Mouse (Mus musculus): Measurements from ENCODE around the gene Bag1. TPM values are rescaled to one million over a fixed set of nuclear protein-coding genes. Genes with fewer than 3 reads are reported as not detected.

Bag1 gene
- total and polyA plus RNA-seq, 3 experiments = 97.0 to 301 (median 263) TPM

- intact Hi-C loops (cut with DNase I) = no loop called here
- TF ChIP-seq EP300 (IDR thresholded peaks at IDR 0.05; ENCODE audit: insufficient read depth, low read depth, low read length) = no peak
- no peak for TF ChIP-seq CTCF (IDR thresholded peaks at IDR 0.05)
- TF ChIP-seq POLR2A (IDR thresholded peaks at IDR 0.05; ENCODE audit: insufficient read depth, low read depth, low read length) = no peak
- no peaks in the 10 kb centered on the region for H3K4me1 ChIP-seq (ENCODE audit: control insufficient read depth, insufficient read depth, low read length)
- no peaks in the 10 kb centered on the region for H3K27me3 ChIP-seq (ENCODE audit: control insufficient read depth, insufficient read depth, low read length)
- WGBS = 71% methylated on average over 7 of the region's 7 CpGs
- no peak overlapping the region for H3K27ac ChIP-seq
- H3K36me3 ChIP-seq (ENCODE audit: control insufficient read depth, insufficient read depth, low read length) = no peaks in the 10 kb centered on the region
- no peak overlapping the region for H3K4me3 ChIP-seq
- H3K79me2 ChIP-seq (replicated peaks; ENCODE audit: control insufficient read depth, insufficient read depth, low read length) = no peaks in the 10 kb centered on the region
- no peak for DNase-seq
- H3K9ac ChIP-seq (ENCODE audit: low read depth, low read length) = no peak overlapping the region
Observed at GRCm38 (mm10) chr4:40929046-40929445, 19.0 kb downstream of the Bag1 start.

GRCm38 (mm10) chr4:40925568-40925967, 22.5 kb downstream of the Bag1 start:
- 66% methylated on average over 3 of the region's 3 CpGs for WGBS
- Histone ChIP-seq H3K27ac (no peak overlapping the region), H3K27me3 (ENCODE audit: control insufficient read depth, insufficient read depth, low read length) (no peaks in the 10 kb centered on the region), H3K4me1 (ENCODE audit: control insufficient read depth, insufficient read depth, low read length) (no peaks in the 10 kb centered on the region), H3K4me3 (no peak overlapping the region), H3K9ac (ENCODE audit: low read depth, low read length) (no peak overlapping the region), H3K36me3 (ENCODE audit: control insufficient read depth, insufficient read depth, low read length) (no peaks in the 10 kb centered on the region), H3K79me2 (replicated peaks; ENCODE audit: control insufficient read depth, insufficient read depth, low read length) (no peaks in the 10 kb centered on the region)
- TF ChIP-seq CTCF (IDR thresholded peaks at IDR 0.05) (no peak), EP300 (IDR thresholded peaks at IDR 0.05; ENCODE audit: insufficient read depth, low read depth, low read length) (no peak), POLR2A (IDR thresholded peaks at IDR 0.05; ENCODE audit: insufficient read depth, low read depth, low read length) (no peak)
- no peak for DNase-seq
- intact Hi-C loops (cut with DNase I) = no loop called here

- Histone ChIP-seq H3K27ac (no peak overlapping the region), H3K4me1 (ENCODE audit: control insufficient read depth, insufficient read depth, low read length) (no peaks in the 10 kb centered on the region; the same call in 1 of the 2 replicates), H3K27me3 (ENCODE audit: control insufficient read depth, insufficient read depth, low read length) (no peaks in the 10 kb centered on the region), H3K4me3 (no peak overlapping the region), H3K36me3 (ENCODE audit: control insufficient read depth, insufficient read depth, low read length) (no peaks in the 10 kb centered on the region), H3K9ac (ENCODE audit: low read depth, low read length) (no peak overlapping the region), H3K79me2 (replicated peaks; ENCODE audit: control insufficient read depth, insufficient read depth, low read length) (no peaks in the 10 kb centered on the region)
- intact Hi-C loops (cut with DNase I) = no loop called here
- WGBS = 59% methylated on average over 6 of the region's 6 CpGs
- TF ChIP-seq POLR2A (IDR thresholded peaks at IDR 0.05; ENCODE audit: insufficient read depth, low read depth, low read length) = no peak
- no peak for TF ChIP-seq CTCF (IDR thresholded peaks at IDR 0.05)
- TF ChIP-seq EP300 (IDR thresholded peaks at IDR 0.05; ENCODE audit: insufficient read depth, low read depth, low read length) = no peak
- DNase-seq = no peak
Observed at GRCm38 (mm10) chr4:40923087-40923651, 24.9 kb downstream of the Bag1 start.

GRCm38 (mm10) chr4:40921288-40921687, 26.8 kb downstream of the Bag1 start:
- no peaks in the 10 kb centered on the region; the same call in 1 of the 2 replicates for H3K4me1 ChIP-seq (ENCODE audit: control insufficient read depth, insufficient read depth, low read length)
- H3K79me2 ChIP-seq (replicated peaks; ENCODE audit: control insufficient read depth, insufficient read depth, low read length) = no peaks in the 10 kb centered on the region
- H3K27ac ChIP-seq = no peak overlapping the region
- WGBS = 78% methylated on average over 3 of the region's 3 CpGs
- H3K27me3 ChIP-seq (ENCODE audit: control insufficient read depth, insufficient read depth, low read length) = no peaks in the 10 kb centered on the region
- no peaks in the 10 kb centered on the region for H3K36me3 ChIP-seq (ENCODE audit: control insufficient read depth, insufficient read depth, low read length)
- H3K4me3 ChIP-seq = no peak overlapping the region
- intact Hi-C loops (cut with DNase I) = no loop called here
- H3K9ac ChIP-seq (ENCODE audit: low read depth, low read length) = no peak overlapping the region
- DNase-seq = no peak
- TF ChIP-seq POLR2A (IDR thresholded peaks at IDR 0.05; ENCODE audit: insufficient read depth, low read depth, low read length) (no peak), CTCF (IDR thresholded peaks at IDR 0.05) (no peak), EP300 (IDR thresholded peaks at IDR 0.05; ENCODE audit: insufficient read depth, low read depth, low read length) (no peak)

GRCm38 (mm10) chr4:40920576-40920975, 27.5 kb downstream of the Bag1 start:
- no peak overlapping the region for H3K4me3 ChIP-seq
- WGBS = 73% methylated on average over 2 of the region's 2 CpGs
- H3K79me2 ChIP-seq (replicated peaks; ENCODE audit: control insufficient read depth, insufficient read depth, low read length) = no peaks in the 10 kb centered on the region
- DNase-seq = no peak
- TF ChIP-seq CTCF (IDR thresholded peaks at IDR 0.05) = no peak
- TF ChIP-seq POLR2A (IDR thresholded peaks at IDR 0.05; ENCODE audit: insufficient read depth, low read depth, low read length) = no peak
- no peak for TF ChIP-seq EP300 (IDR thresholded peaks at IDR 0.05; ENCODE audit: insufficient read depth, low read depth, low read length)
- intact Hi-C loops (cut with DNase I) = no loop called here
- no peak overlapping the region for H3K9ac ChIP-seq (ENCODE audit: low read depth, low read length)
- H3K36me3 ChIP-seq (ENCODE audit: control insufficient read depth, insufficient read depth, low read length) = no peaks in the 10 kb centered on the region
- H3K4me1 ChIP-seq (ENCODE audit: control insufficient read depth, insufficient read depth, low read length) = no peaks in the 10 kb centered on the region; the same call in 1 of the 2 replicates
- no peak overlapping the region for H3K27ac ChIP-seq
- H3K27me3 ChIP-seq (ENCODE audit: control insufficient read depth, insufficient read depth, low read length) = no peaks in the 10 kb centered on the region

- 16% methylated on average over 3 of the region's 3 CpGs for WGBS
- intact Hi-C loops (cut with DNase I) = no loop called here
- no peaks in the 10 kb centered on the region for H3K27me3 ChIP-seq (ENCODE audit: control insufficient read depth, insufficient read depth, low read length)
- H3K27ac ChIP-seq = no peak within 1 kb of the TSS
- no peaks in the 10 kb centered on the region for H3K36me3 ChIP-seq (ENCODE audit: control insufficient read depth, insufficient read depth, low read length)
- no peaks in the 10 kb centered on the region; the same call in 1 of the 2 replicates for H3K4me1 ChIP-seq (ENCODE audit: control insufficient read depth, insufficient read depth, low read length)
- no peak within 1 kb of the TSS for H3K9ac ChIP-seq (ENCODE audit: low read depth, low read length)
- DNase-seq = peak in 1 of 2 experiments; percentile 41
- TF ChIP-seq POLR2A (IDR thresholded peaks at IDR 0.05; ENCODE audit: insufficient read depth, low read depth, low read length) (no peak), CTCF (IDR thresholded peaks at IDR 0.05) (no peak), EP300 (IDR thresholded peaks at IDR 0.05; ENCODE audit: insufficient read depth, low read depth, low read length) (no peak)
- no peaks in the 10 kb centered on the region for H3K79me2 ChIP-seq (replicated peaks; ENCODE audit: control insufficient read depth, insufficient read depth, low read length)
- no peak within 1 kb of the TSS for H3K4me3 ChIP-seq
Observed at GRCm38 (mm10) chr4:40919785-40920184, 28.3 kb downstream of the Bag1 start, which contains the start of gene Spink4. Spink4 (plus strand) TSS chr4:40920052.
